Mouse (Mus musculus) lung, adult 2 months (tissue): ENCODE results near the gene Enkd1. TPM values are rescaled to one million over a fixed set of nuclear protein-coding genes. Genes with fewer than 3 reads are reported as not detected.

Source experiments
- DNase-seq: peaks from one replicate; pipeline ENCODE4 v3.0.0; 2022
- H3K4me1 ChIP-seq: fragments of 200-500 bp; 2 replicates; pipeline ENCODE4 v1.6.1; 2011; ENCODE audit warnings: low read length; ENCODE audit not compliant: control insufficient read depth, insufficient read depth
- H3K4me3 ChIP-seq: fragments of 200-500 bp; replicated peaks from 2 replicates; pipeline ENCODE3; 2011; ENCODE audit warnings: low read depth, mild to moderate bottlenecking, control low read depth, low read length; ENCODE audit errors: extremely low read depth
- CTCF ChIP-seq: fragments of 200-500 bp; IDR thresholded peaks from 2 replicates; pipeline ENCODE4 v1.5.1; 2011; ENCODE audit warnings: mild to moderate bottlenecking, low read length, control low read depth; ENCODE audit not compliant: insufficient read depth
- POLR2A ChIP-seq: fragments of 200-500 bp; IDR thresholded peaks from 2 replicates; pipeline ENCODE4 v1.6.1; 2011; ENCODE audit warnings: low read depth, mild to moderate bottlenecking, control low read depth, low read length, borderline replicate concordance; ENCODE audit errors: extremely low read depth
- WGBS: fragments of 180-500 bp; shearing (Covaris S2); methylation state at CpG from one replicate; pipeline ENCODE4 v1.1.7; 2018; 5-methylcytosine and 5-hydroxymethylcytosine counted together
- polyA plus RNA-seq: library from polyadenylated mRNA; depleted of rRNA; stranded (reverse); fragments of >200 nt; gene quantifications from 2 replicates; pipeline ENCODE4 v1.2.3, GENCODE M21; 2012

The Enkd1 gene
- polyA plus RNA-seq, 1 experiment: 9.6 TPM

- peaks cover 4% of the 10 kb centered on the region for H3K4me1 ChIP-seq
- 72% methylated on average over 30 of the region's 30 CpGs for WGBS
These were observed 12.8 kb downstream of the Enkd1 start for GRCm38 (mm10) chr8:105695080-105695780.

GRCm38 (mm10) chr8:105694051-105694799 is 13.8 kb downstream of the Enkd1 start:
- WGBS: 16% methylated on average over 40 of the region's 40 CpGs
- DNase-seq: no peak
- Histone ChIP-seq H3K4me3 (peak overlapping the region; percentile 10), H3K4me1 (peaks cover 2% of the 10 kb centered on the region; the same call in 1 of the 2 replicates)
- TF ChIP-seq POLR2A (no peak), CTCF (no peak)

More at GRCm38 (mm10) chr8:105695080-105695780, 12.8 kb downstream of the Enkd1 start:
- no peak for DNase-seq
- TF ChIP-seq CTCF (no peak), POLR2A (no peak)
- H3K4me3 ChIP-seq: no peak overlapping the region

GRCm38 (mm10) chr8:105693648-105694047 is 14.4 kb downstream of the Enkd1 start:
- no peak for TF ChIP-seq POLR2A
- no peak for TF ChIP-seq CTCF
- WGBS: 5% methylated on average over 30 of the region's 30 CpGs
- Histone ChIP-seq H3K4me3 (peak overlapping the region; percentile 10), H3K4me1 (peaks cover 2% of the 10 kb centered on the region; the same call in 1 of the 2 replicates)
- DNase-seq: peak; percentile 66

DNA sequence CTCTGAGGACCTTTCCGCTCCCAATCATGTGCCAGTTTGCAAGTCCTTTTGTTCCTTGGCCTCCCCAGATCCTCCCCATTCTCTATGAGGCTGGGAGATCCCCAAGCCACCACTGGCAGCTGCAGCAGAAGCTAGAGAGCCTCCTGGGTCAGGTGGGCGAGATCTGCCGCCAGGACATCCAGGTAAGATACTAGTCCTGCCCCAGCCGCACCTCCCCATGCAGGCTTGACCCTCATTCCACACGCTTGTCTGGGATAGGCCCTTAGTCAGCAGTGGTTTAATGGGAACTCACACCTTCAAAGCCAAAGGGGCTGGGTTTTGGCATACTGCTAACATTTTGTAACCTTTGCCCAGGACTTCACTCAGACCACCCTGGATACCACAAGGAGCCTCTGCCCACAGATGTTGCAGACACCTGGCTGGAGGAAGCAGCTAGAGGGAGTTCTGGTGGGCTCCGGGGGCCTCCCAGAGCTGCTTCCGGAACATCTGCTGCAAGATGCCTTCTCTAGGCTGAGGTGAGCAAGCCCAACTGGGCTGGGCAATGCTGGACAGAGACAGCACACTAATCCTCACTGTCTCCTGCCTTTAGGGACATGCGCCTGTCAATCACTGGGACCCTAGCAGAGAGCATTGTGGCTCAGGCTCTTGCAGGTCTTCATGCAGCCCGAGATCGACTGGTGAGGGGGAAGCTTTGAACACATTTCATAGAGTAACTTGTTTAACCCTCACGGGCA is 15.4 kb downstream of the Enkd1 start:
- WGBS: 92% methylated on average over 11 of the region's 11 CpGs
- H3K4me1 ChIP-seq: peaks cover 2% of the 10 kb centered on the region; the same call in 1 of the 2 replicates
- TF ChIP-seq CTCF (no peak), POLR2A (no peak)
- no peak for DNase-seq
- H3K4me3 ChIP-seq: no peak overlapping the region

DNA sequence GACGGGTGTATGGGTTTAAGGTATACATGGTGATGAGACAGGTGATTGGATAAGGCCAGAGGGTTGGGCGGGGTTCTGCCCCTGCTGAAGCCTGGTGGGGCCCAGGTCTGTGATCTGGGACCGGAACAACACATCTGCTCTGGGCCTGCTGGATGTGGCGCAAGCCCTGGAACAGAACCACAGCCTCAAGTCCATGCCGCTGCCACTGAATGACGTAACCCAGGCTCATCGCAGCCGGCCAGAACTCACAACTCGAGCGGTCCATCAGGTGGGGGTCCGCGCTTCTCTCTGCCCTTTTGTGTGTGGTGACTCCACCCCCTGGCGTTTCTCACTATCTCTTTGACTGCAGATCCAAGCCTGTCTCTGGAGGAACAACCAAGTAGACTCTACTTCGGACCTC is 17.0 kb downstream of the Enkd1 start:
- H3K4me3 ChIP-seq: no peak overlapping the region
- DNase-seq: no peak
- peaks cover 2% of the 10 kb centered on the region for H3K4me1 ChIP-seq
- TF ChIP-seq POLR2A: no peak
- no peak for TF ChIP-seq CTCF
- WGBS: 82% methylated on average over 14 of the region's 14 CpGs

DNA sequence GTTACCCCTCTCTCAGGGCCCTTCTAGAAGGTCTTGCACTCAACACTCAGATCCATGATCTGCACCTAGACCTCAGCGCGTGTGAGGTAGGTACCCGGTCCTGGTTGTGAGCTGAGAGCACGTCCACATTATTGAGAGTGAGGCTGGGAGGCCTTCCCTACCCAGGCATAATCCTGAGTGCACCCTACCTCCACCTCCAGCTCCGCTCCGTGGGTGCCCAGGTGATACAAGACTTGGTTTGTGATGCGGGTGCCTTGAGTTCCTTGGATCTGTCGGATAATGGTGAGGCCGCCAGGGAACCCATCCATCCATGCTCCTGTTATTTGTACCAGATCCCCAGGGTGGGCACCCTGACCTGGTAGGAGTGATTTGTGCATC is 18.0 kb downstream of the Enkd1 start:
- no peak for TF ChIP-seq CTCF
- TF ChIP-seq POLR2A: no peak
- peaks cover 4% of the 10 kb centered on the region for H3K4me1 ChIP-seq
- no peak overlapping the region for H3K4me3 ChIP-seq
- WGBS: 85% methylated on average over 9 of the region's 9 CpGs
- no peak for DNase-seq

DNA sequence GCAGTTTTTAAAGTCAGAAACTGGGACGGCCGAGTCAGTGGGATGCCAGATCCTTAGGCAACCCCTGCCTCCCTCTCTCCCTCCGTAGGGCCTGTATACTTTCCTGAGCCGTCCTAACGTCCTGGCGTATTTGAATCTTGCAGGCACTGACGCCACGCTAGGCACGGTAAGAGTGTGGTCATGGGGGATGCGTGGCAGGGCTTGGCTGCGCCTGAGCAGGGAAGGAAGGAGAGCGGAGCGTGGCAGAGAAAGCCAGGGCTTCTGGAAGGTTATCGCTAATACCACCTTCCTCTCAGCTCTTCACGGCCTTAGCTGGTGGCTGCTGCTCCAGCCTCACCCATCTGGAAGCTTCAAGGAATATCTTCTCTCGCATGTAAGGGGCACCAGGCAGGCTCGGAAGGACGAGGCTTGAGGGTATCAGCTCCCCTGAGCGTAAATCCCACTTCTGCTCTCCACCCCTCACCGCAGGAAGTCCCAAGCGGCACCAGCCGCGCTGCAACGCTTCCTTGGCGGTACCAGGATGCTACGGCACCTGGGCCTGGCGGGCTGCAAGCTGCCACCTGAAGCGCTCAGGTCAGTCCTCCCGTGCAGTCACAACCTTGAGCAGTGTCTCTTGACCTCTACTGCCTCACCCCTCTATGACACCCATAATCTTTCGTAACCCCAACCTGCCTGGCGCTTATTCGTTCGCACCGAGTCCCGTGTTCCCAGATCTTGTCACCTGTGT is 18.6 kb downstream of the Enkd1 start:
- TF ChIP-seq CTCF: no peak
- no peak for TF ChIP-seq POLR2A
- WGBS: 67% methylated on average over 35 of the region's 35 CpGs
- H3K4me1 ChIP-seq: peaks cover 4% of the 10 kb centered on the region

DNA sequence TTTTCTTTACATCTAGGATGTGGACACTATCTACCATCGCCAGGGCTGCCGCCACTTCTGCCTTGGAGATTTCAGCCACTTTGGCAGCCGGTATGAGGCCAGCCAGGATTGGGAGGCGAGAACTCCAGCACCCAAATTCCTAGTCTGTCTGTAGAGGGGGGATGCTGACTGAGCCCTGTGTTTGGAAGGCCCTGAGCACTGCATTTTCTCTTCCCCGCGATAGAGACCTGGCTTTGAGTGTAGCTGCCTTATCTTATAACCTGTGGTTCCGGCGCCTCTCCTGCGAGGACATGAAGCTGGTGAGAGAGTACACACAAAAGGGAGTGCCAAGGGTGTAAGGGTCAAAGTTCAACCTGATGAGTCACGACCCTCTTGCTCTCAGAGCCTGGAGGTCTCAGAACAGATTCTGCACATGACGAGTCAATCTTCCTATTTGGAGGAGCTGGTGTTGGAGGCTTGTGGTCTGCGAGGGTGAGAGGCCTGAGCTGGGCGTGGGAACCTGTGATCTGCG is 19.7 kb downstream of the Enkd1 start:
- TF ChIP-seq CTCF: no peak
- no peak for TF ChIP-seq POLR2A
- WGBS: 61% methylated on average over 14 of the region's 14 CpGs
- no peak overlapping the region for H3K4me3 ChIP-seq
- peaks cover 2% of the 10 kb centered on the region; the same call in 1 of the 2 replicates for H3K4me1 ChIP-seq
- no peak for DNase-seq

More for the DNA sequence above, 18.6 kb downstream of the Enkd1 start:
- no peak for DNase-seq
- H3K4me3 ChIP-seq: no peak overlapping the region

- no peak overlapping the region for H3K4me3 ChIP-seq
- TF ChIP-seq CTCF: no peak
- TF ChIP-seq POLR2A: no peak
- 48% methylated on average over 8 of the region's 8 CpGs for WGBS
- DNase-seq: no peak
- peaks cover 2% of the 10 kb centered on the region; the same call in 1 of the 2 replicates for H3K4me1 ChIP-seq
These were observed 20.5 kb downstream of the Enkd1 start for GRCm38 (mm10) chr8:105687512-105687911.
